Mouse (Mus musculus) adipocyte (in vitro differentiated cells): ENCODE results near the gene C2cd2l.
"Not testable (repeated sequence)": the region's sequence is repeated elsewhere in the genome, so short reads cannot be mapped to it uniquely, and the experiment has no call there.

ENCODE experiments used
- DNase-seq: peaks from one replicate; pipeline ENCODE4 v3.0.0-alpha.2; 2016; ENCODE audit warnings: low spot score

Gene C2cd2l

DNA sequence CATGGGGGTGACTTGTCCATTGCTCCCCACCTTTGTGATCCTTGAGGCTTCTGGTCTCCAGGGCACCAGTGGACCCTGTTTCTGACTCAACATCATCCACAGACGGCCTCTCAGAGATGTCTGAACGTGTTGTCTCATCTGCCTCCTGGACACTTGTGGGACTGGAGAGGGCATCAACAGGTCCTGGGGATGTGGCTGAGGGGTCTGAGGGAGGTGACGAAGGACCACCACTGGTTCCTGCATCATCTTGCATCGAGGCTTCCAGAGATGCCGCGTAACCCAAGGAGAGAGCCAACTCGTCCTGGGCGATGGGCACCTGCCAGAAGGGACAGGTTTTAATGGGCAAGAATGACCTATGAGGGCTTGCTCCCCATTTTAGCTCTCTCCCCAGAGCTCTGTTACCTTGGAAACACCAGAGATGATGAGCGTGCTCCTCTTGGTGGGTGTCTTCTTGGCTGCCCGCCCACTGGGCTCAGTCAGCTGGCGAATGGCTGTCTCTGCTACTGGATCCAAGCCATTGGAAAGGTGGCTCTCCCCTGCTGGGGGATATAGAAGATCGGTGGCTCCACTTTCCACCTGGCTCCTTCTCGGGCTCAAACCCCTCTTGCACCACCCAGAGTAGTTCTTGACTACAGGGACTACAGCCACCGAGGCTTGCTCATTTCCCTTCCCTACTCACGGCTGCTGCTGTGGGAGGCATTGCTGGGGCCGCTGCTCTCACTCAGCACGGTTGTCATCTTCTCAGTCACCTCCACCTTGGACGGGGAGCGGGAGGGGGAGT lies 6.4 kb downstream of the C2cd2l start:
- DNase-seq = no peak

DNA sequence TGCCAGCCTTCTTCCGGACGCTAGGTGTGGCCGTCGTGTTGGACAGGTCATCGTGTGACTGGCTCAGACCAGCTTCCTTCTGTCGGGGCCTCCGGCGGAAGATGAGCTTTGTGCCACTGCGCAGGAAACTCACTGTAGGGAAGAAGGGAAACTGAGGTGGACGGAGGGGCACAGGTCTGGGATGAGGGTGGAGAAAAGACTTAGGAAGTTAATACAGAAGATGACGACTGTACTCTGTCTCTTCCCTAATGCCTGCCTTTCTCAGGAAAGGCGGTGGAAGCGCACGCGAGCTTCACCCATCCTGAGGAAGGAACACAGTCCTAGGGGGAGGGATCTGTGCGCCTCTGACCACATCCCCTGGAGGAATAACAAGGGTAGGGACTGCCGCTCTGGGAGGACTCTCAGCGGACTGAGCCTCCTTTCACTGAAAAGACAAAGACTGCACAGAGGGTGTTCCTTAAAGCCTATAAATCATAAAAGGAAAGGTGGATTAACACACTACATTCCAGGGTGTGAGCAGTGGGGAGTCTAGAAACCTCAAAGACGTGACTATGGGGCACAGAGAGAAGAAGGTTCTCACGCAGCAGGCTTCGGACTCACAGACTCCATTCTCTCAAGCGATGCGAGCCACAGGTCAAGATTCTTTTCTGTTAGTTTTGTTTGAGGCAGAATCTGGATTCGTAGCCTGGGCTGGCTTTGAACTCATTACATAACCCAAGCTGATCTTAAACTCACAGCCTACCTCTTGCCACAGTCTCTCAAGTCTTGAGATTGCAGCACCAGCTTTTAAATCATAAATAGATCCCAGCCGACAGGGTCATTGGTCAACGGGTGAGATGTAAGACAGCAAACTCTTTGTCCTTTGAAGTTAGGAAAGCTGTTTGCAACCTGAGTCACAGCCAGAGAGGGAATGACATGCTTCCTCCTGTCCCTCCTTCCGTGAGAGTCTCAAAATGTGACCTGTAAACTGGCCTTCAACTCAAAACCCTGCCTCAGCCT lies 8.7 kb downstream of the C2cd2l start:
- no peak for DNase-seq

DNA sequence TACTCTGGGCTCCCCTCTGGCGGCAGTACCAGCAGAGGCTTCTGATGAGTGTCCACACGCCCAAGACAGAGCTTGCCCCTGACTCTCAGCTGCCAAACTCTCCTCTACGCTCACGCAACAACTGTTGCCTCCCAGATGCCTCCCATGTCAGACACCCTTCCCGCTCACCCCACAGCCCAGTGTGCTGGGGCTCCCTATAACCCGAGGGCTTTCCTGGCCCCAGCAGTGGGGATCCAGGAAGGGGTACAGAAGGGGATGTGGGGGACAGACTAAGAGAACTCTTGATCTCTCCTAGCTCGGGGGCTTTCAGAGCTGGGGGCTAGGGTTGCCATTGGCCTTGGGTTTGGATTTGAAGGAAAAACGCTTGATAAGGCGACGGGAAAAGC lies 9.3 kb downstream of the C2cd2l start:
- DNase-seq = no peak

DNA sequence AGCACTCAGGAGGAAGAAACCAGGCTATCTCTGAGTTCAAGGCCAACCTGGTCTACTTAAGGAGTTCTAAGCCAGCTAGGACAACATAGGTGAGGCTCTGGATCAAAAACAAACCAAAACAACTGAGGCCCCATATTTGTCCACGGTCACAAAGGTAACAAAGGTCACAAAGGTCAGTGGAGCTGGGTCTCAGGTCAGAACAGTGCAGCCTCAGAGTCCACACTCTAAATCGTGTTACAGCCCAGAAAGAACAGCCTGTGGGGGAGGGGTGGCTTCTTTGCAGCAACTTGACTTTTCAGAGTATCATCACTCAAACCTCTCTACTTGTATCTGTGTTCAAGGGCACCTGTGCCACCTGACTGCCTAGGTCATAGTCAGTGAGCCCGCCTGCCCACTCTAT lies 10.3 kb downstream of the C2cd2l start:
- no peak for DNase-seq

DNA sequence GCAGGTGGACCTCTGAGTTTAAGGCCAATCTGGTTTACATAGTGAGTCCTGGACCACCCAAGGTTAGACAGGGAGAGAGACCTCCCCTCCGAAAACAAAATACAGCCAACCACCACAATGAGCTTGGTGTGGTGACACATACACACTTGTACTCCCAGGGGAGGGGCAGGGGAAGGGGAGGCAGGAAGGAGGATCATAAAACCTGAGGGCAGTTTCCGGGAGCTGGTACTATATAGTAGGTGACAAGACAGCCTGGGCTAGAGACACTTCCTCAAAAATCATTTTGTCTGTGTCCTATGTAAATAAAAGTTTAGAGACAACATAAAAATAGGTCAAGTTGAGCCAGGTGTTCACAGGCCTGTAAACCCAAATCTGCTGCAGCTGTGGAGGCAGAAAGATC lies 12.8 kb downstream of the C2cd2l start:
- DNase-seq = no peak

DNA sequence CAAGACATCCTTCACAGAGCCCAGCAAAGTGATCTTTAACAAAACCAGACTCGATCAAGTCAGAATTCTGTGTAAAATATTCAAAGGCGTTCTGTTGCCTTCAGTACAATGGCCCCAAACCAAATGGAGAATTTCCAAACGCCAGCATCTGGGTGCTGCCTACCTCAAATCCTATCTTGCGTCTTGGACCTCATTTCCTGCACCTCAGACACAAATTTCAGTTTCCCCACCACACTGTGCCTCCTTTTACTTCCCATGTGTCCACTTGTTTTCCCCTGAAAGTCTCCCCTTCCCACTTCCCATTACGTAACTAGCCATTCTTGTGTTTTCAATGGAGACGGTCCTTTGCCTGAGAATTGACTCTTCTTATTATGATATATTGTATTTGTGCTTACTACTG lies 13.6 kb downstream of the C2cd2l start:
- no peak for DNase-seq

GRCm38 (mm10) chr9:44305466-44306079 lies 14.5 kb downstream of the C2cd2l start, which contains the start of gene Hinfp:
Gene Hinfp, minus strand, starts transcription at chr9:44305671.
- peak; percentile 99 for DNase-seq

DNA sequence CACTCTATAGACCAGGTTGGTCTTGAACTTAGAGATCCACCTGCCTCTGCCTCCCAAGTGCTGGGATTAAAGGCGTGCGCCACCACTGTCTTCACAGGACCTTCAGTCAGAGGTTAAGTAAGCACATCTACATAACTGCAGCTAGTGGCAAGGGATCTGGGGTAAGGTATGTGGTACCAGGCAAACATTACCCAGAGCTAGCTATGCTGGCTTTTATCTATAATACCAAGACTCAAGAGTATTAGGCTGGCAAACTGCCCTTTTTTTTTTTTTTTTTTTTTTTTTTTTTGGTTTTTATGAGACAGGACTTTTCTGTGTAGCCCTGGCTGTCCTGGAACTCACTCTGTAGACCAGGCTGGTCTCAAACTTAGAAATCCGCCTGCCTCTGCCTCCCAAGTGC lies 20.1 kb downstream of the C2cd2l start:
- not testable (repeated sequence) for DNase-seq

GRCm38 (mm10) chr9:44292490-44292889 lies 27.6 kb downstream of the C2cd2l start:
- DNase-seq = peak; percentile 30

- no peak for DNase-seq
These were observed 31.2 kb downstream of the C2cd2l start for GRCm38 (mm10) chr9:44288959-44289291.

DNA sequence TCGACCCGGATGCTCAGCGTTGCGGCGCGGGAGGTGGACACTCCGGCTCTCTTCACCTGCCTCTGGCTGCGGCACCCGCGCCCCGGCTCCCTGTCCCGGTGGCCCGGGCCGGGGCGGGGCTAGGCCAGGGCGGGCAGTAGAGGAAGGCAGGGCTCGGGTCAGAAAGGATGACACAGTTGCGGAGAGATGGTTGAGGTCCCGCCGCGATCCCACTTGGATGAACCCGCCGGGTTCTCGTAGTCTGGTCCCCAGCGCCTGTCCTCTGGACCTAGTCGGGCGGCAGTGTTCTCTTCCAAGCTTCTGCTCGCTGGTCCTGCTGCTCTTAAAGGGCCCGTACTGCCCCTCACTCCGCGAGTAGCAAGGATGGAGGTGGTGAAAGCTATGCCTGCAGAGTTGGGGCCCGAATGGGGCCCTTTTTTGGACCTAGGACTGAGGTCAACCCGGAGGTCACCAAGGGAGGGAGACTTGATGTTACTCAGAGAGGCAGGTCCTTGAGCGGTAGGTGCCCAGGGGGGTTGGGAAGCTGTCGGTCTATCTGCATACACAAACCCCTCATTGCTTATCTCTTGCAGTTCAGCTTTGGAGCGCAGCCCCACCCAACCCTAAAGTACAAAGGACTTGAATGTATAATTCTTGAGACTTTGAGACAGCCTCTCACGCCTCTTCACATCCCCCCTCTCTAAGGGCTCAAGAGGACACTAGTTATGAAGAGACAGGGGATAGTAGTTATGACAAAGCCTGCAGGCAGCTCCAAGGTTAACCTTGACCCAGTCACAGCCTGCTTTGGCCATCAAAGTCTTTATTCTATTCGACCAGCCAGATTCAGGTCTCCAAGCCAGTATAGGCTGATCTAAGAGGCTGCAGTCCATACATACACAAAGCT lies 31.8 kb downstream of the C2cd2l start, which contains the start of gene Abcg4:
Gene Abcg4, minus strand, starts transcription at position 540 of the 883 bp plus-strand sequence.
- DNase-seq = no peak

DNA sequence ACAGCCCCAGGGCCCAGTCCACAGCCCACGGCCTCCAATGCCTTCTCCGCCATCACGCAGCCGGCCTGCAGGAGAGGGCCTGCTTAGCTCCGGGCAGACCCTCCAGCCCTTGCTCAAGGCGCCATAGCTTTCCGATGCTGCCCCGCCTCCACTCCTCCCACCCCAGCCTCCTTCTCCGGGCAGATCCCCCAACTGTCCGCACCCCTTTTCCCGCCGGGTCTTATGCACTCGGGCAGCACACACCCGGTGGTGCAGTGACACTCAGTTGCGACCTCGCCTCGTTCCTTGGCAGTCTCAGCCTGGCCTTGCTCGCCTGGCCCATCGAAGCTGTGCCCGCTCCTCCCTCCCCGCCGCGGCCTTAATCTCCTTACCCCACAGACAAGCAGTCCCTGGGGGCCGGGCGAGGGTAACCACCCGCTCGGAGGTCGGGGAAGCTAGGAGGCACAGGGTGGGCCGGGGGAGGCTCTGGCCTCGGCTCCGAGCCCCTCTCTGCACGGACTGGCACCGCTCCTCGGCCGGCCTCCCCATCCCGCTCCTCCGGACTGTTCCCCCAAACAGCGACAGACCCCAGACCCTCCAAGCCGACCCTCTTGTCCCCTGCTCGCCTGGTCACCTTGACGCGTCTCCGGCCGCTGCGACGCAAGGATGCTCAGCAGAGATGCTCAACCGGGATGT lies 32.5 kb downstream of the C2cd2l start:
- no peak for DNase-seq

GRCm38 (mm10) chr9:44287003-44287400 lies 33.1 kb downstream of the C2cd2l start:
- DNase-seq = no peak

DNA sequence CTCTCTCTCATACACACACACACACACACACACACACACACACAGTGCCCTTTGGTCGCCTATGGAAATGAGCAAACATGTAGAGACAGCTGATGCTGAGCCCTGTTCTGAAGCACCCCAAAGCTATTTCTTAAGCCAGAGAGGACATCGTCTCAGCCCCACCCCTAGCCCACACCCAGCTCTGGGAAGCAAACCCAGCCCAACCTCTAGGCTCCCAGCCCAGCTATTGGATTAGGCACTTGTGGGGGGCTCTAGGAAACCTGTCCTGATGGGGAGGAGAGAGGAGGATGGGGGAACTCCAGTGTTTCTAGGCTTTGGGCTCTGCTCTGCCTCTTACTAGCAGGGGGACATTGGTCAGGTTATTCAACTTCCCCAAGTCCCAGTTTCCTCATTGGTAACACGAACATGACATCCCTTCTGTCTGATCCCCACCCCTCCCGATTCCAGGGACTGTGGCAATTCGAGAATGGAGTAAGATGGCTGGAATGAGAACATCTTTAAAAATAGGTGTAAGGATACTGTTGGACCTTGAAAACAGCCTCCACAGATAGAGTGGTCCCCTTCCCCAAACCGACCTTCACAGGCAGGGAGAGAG lies 33.7 kb downstream of the C2cd2l start:
- no peak for DNase-seq

DNA sequence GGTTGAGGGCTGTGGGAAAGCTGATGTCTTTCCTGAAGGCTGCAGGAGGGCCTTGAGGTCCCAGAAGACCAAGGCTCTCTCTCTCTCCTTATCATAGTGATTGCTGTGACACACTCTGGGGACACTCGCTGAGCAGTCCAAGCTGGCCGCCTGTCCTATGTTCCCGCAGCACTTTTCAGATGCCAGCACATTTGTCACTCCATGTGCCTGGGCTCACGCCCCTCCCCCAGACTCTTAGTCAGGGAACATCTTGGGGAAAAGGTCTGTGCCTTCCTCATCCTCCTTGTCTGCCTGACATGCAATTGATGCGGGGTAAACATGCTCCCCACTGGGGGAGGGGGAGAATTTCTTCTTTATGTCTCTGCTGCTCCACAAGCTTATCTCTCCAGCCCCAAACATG lies 36.9 kb downstream of the C2cd2l start:
- no peak for DNase-seq

- no peak for DNase-seq
These were observed 50.1 kb downstream of the C2cd2l start for GRCm38 (mm10) chr9:44269973-44270372.

- no peak for DNase-seq
These were observed 51.0 kb downstream of the C2cd2l start for GRCm38 (mm10) chr9:44269077-44269476.

DNA sequence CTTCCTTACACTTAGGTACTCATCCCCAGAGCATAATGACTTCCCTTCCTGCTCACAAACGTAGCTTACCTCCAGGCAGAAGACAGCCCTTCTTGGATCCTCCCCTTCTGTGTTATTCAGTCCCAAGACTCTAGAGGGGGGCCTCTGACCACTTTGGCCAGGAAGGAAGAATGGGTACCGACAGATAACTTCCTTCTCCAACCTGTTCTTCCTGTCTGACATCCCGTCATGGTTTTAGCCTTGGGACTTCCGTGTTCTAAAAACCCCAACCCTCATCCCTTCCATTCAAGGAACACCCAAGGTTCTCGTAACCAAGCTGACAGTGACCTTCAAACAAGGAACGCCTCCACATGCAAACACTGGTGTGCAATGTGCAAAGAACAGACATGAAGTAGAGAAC lies 51.7 kb downstream of the C2cd2l start, which contains the start of gene Nlrx1:
Gene Nlrx1, minus strand, starts transcription at position 168 of the 400 bp plus-strand sequence.
- DNase-seq = no peak

DNA sequence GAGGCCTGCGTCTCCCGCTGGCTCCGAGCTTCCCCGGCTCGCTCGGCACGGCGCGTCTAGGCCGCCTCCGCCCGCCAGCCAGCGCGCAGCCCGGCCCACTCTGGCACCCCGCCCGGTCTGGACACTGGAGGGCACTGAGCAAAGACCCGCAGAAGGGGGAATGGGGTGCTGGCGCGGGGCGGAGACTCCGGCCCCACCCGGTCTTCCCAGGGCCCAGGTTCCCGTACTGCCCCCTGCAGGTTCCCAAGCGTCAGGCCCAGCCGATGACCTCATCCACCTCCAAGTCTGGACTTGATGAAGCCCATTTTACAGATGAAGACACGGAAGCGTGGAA lies 52.1 kb downstream of the C2cd2l start:
- DNase-seq = peak; percentile 54

GRCm38 (mm10) chr9:44267319-44268026 lies 52.6 kb downstream of the C2cd2l start:
- peak; percentile 20 for DNase-seq
